Mouse (Mus musculus): Measurements from ENCODE around the gene P2ry14. TPM values are rescaled to one million over a fixed set of nuclear protein-coding genes. Genes with fewer than 3 reads are reported as not detected.

Gene P2ry14
- total and polyA plus RNA-seq, 3 experiments: 0.08 to 0.13 TPM; not detected in 1

DNA sequence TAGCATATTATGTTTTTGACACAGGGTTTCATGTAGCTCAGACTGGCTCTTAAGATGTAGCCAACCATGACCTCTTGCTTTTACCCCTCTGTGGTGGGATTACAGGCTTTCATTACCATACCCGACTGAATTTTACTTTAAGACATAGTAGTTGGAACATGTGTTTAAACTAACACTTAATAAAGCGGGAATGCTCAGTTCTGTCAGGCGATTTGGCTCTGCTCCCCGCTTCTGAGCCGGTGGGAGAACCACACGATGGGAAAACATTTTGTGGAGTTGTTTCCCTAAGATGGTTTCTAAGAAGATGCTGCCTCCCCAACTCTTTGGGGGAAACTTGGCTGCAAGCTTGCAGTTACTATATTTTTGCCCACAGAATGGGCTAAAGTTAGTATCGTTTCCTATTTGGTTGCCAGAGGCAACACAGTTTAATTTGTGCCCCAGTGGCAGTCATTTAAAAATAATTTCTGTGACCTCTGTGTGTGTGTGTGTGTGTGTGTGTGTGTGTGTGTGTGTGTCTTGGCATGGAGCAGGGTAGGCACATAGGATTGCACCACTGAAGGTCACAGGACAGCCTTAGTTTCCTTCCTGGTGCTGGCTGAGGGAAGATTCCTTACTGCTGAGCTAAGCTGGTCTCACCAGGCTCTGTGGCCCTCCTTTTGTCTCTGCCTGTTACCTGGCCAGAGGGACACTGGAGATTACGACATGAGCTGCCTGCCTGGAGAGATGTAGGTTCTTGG is 86.7 kb downstream of the P2ry14 start:
- H3K9me3 ChIP-seq (replicated peaks; ENCODE audit: insufficient read depth, low read length): no peaks in the 10 kb centered on the region
- no peak for DNase-seq (ENCODE audit: low read depth, low spot score)
- TF ChIP-seq TAL1 (IDR thresholded peaks at IDR 0.05; ENCODE audit: low read length) (no peak), RAD21 (IDR thresholded peaks at IDR 0.05; ENCODE audit: low read depth, low read length) (no peak), HCFC1 (IDR thresholded peaks at IDR 0.05; ENCODE audit: low read depth, low read length) (no peak), UBTF (IDR thresholded peaks at IDR 0.05; ENCODE audit: borderline replicate concordance, insufficient read depth, low read depth, low read length) (no peak), MYB (IDR thresholded peaks at IDR 0.05; ENCODE audit: low read depth, low read length) (no peak), MAFK (IDR thresholded peaks at IDR 0.05; ENCODE audit: borderline replicate concordance, low read depth, low read length) (no peak), EP300 (IDR thresholded peaks at IDR 0.05; ENCODE audit: low read depth in 1 of 2, low read length in 2 of 2) (no peak), TCF12 (IDR thresholded peaks at IDR 0.05; ENCODE audit: low read depth, low read length) (no peak), CHD1 (IDR thresholded peaks at IDR 0.05; ENCODE audit: low read depth, low read length) (no peak), MAX (IDR thresholded peaks at IDR 0.05; ENCODE audit: low read length) (no peak), GATA1 (IDR thresholded peaks at IDR 0.05; ENCODE audit: low read depth, low read length) (no peak), POLR2AphosphoS5 (IDR thresholded peaks at IDR 0.05; ENCODE audit: borderline replicate concordance, low read depth, low read length) (no peak), MAZ (IDR thresholded peaks at IDR 0.05; ENCODE audit: low read depth, low read length) (no peak), JUND (IDR thresholded peaks at IDR 0.05; ENCODE audit: low read depth, low read length) (no peak), ELF1 (IDR thresholded peaks at IDR 0.05; ENCODE audit: low read depth, low read length) (no peak), E2F4 (IDR thresholded peaks at IDR 0.05; ENCODE audit: borderline replicate concordance, low read depth, low read length) (no peak)
- H3K4me1 ChIP-seq (ENCODE audit: control insufficient read depth in 1 of 2, insufficient read depth in 2 of 2, low read length in 2 of 2): peaks cover 0 to 11% of the 10 kb centered on the region in 2 experiments; a peak in 3 of 4 replicates
- no peaks in the 10 kb centered on the region for H3K27me3 ChIP-seq (ENCODE audit: control insufficient read depth in 1 of 2, insufficient read depth in 2 of 2, low read length in 2 of 2)
- H3K27ac ChIP-seq (ENCODE audit: control insufficient read depth, low read depth, low read length): no peak overlapping the region
- H3K79me2 ChIP-seq (ENCODE audit: control insufficient read depth, insufficient read depth, low read length, poor library complexity): no peaks in the 10 kb centered on the region
- H3K4me3 ChIP-seq (ENCODE audit: control insufficient read depth in 1 of 2, insufficient read depth in 1 of 2, low read depth in 2 of 2, low read length in 2 of 2): no peak overlapping the region
- H3K36me3 ChIP-seq (ENCODE audit: control insufficient read depth in 1 of 2, insufficient read depth in 2 of 2, low read length in 2 of 2): peaks cover 0 to 3% of the 10 kb centered on the region in 2 experiments; a peak in 1 of 4 replicates
- H3K9ac ChIP-seq (ENCODE audit: control insufficient read depth, low read depth, low read length, poor library complexity, severe bottlenecking): no peak overlapping the region

DNA sequence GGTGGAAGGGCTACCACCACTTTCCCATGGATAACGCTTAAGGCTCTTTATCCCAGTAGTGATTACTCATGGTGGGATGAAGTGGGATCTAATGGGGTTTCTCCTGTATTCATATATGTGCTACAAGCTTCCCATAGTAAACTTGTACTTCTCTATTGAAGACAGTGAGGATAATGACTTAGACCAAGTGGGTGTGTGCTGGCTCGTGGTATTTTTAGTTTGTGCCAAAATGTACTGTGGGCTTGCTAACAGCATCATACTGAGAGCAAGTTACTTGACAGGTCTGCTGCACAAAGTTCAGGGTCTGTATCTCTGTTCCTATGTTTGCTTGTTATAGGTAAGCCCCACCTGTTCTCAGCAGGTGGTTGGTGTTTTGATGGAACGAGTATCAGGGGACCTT is 87.5 kb downstream of the P2ry14 start:
- H3K9me3 ChIP-seq (replicated peaks; ENCODE audit: insufficient read depth, low read length): no peaks in the 10 kb centered on the region
- no peak overlapping the region for H3K27ac ChIP-seq (ENCODE audit: control insufficient read depth, low read depth, low read length)
- H3K36me3 ChIP-seq (ENCODE audit: control insufficient read depth in 1 of 2, insufficient read depth in 2 of 2, low read length in 2 of 2): peaks cover 0 to 3% of the 10 kb centered on the region in 2 experiments; a peak in 1 of 4 replicates
- no peaks in the 10 kb centered on the region for H3K27me3 ChIP-seq (ENCODE audit: control insufficient read depth in 1 of 2, insufficient read depth in 2 of 2, low read length in 2 of 2)
- no peak for TF ChIP-seq ZMIZ1 (IDR thresholded peaks at IDR 0.05; ENCODE audit: low read depth, low read length)
- no peak for TF ChIP-seq MAZ (IDR thresholded peaks at IDR 0.05; ENCODE audit: low read depth, low read length)
- TF ChIP-seq POLR2AphosphoS5 (IDR thresholded peaks at IDR 0.05; ENCODE audit: borderline replicate concordance, low read depth, low read length): no peak
- TF ChIP-seq CHD2 (IDR thresholded peaks at IDR 0.05; ENCODE audit: low read length): no peak
- no peak for TF ChIP-seq CTCF (IDR thresholded peaks at IDR 0.05 in 2 of 3, conservative IDR thresholded peaks at IDR 0.05 in 1 of 3; ENCODE audit: control insufficient read depth in 1 of 3, insufficient read depth in 1 of 3, low read depth in 2 of 3, low read length in 3 of 3, poor library complexity in 1 of 3, severe bottlenecking in 1 of 3)
- no peak for TF ChIP-seq SMC3 (IDR thresholded peaks at IDR 0.05; ENCODE audit: low read depth, low read length)
- TF ChIP-seq NELFE (IDR thresholded peaks at IDR 0.05; ENCODE audit: low read depth, low read length): no peak
- no peak for TF ChIP-seq UBTF (IDR thresholded peaks at IDR 0.05; ENCODE audit: borderline replicate concordance, insufficient read depth, low read depth, low read length)
- no peak for TF ChIP-seq JUND (IDR thresholded peaks at IDR 0.05; ENCODE audit: low read depth, low read length)
- TF ChIP-seq ZNF384 (IDR thresholded peaks at IDR 0.05; ENCODE audit: low read depth, low read length): no peak
- TF ChIP-seq MAFK (IDR thresholded peaks at IDR 0.05; ENCODE audit: borderline replicate concordance, low read depth, low read length): no peak
- TF ChIP-seq USF2 (IDR thresholded peaks at IDR 0.05; ENCODE audit: borderline replicate concordance in 1 of 2, insufficient read depth in 1 of 2, low read depth in 1 of 2, low read length in 2 of 2): no peak
- TF ChIP-seq GABPA (IDR thresholded peaks at IDR 0.05; ENCODE audit: low read depth, low read length): no peak
- TF ChIP-seq MEF2A (IDR thresholded peaks at IDR 0.05; ENCODE audit: extremely low read depth, insufficient replicate concordance, low read depth, low read length, poor library complexity, severe bottlenecking): no peak
- no peak for TF ChIP-seq NRF1 (IDR thresholded peaks at IDR 0.05; ENCODE audit: insufficient read depth, low read depth, low read length, poor library complexity, severe bottlenecking)
- peaks cover 0 to 12% of the 10 kb centered on the region in 2 experiments; a peak in 3 of 4 replicates for H3K4me1 ChIP-seq (ENCODE audit: control insufficient read depth in 1 of 2, insufficient read depth in 2 of 2, low read length in 2 of 2)
- no peak overlapping the region for H3K4me3 ChIP-seq (ENCODE audit: control insufficient read depth in 1 of 2, insufficient read depth in 1 of 2, low read depth in 2 of 2, low read length in 2 of 2)
- no peaks in the 10 kb centered on the region for H3K79me2 ChIP-seq (ENCODE audit: control insufficient read depth, insufficient read depth, low read length, poor library complexity)
- no peak overlapping the region for H3K9ac ChIP-seq (ENCODE audit: control insufficient read depth, low read depth, low read length, poor library complexity, severe bottlenecking)
- no peak for DNase-seq (ENCODE audit: low read depth, low spot score)
